Mouse (Mus musculus): ENCODE data around the gene Mdfic. TPM values are rescaled to one million over a fixed set of nuclear protein-coding genes. Genes with fewer than 3 reads are reported as not detected.

Gene Mdfic
- polyA plus RNA-seq, 1 experiment = 6.0 TPM

- WGBS = 76% methylated on average over 4 of the region's 4 CpGs
- Histone ChIP-seq H3K27me3 (ENCODE audit: control insufficient read depth, insufficient read depth, low read length) (no peaks in the 10 kb centered on the region), H3K36me3 (ENCODE audit: control insufficient read depth, insufficient read depth, low read length) (no peaks in the 10 kb centered on the region), H3K27ac (ENCODE audit: insufficient read depth, low read length) (peak overlapping the region; percentile 43; the same call in 1 of the 2 replicates), H3K4me3 (ENCODE audit: extremely low read depth, insufficient read depth, insufficient read length) (no peak overlapping the region), H3K4me1 (ENCODE audit: control insufficient read depth, insufficient read depth, insufficient read length) (peaks cover 16% of the 10 kb centered on the region)
- TF ChIP-seq POLR2A (IDR thresholded peaks at IDR 0.05; ENCODE audit: low read depth, low read length) = no peak
- no peak for TF ChIP-seq CTCF (IDR thresholded peaks at IDR 0.05; ENCODE audit: extremely low read depth, insufficient read depth, insufficient read length, insufficient replicate concordance)
- DNase-seq (ENCODE audit: low read depth in 1 of 2, low spot score in 2 of 2) = no peak
Observed at GRCm38 (mm10) chr6:15727681-15728410, 7.4 kb downstream of the Mdfic start.

DNA sequence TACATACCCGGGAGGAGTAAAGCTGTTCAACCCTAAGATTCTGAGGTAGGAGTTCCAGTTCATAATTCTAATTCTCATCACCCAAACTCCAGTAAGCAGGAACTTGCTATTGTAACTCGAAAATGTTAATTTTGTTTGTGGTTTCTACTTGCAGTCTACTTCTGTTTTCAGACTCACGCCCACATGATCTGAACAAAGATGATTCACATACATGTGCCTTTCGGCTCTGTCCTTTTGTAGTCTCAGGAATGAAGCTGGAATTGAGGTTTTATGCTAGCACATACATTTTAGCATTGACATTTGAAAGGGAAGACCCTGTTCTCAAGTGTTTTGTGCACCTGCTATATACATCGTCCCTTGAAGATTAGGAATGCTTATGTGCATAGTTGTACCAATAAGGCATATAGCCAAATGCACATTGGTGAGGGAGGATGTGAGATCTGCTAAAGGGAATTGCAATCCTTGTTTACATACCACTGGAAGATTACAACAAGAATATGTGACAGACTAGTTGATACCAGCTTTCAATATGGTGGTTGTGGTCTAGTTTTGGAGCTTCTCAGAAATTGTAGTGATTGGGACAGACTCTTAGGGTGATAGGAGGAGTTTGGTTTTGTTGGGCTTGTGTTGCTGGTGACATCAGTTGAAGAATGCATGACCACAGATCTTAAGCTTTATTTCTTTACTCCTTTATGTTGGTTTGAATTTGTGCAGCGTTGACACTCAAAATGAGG, 8.6 kb downstream of the Mdfic start:
- Histone ChIP-seq H3K36me3 (ENCODE audit: control insufficient read depth, insufficient read depth, low read length) (no peaks in the 10 kb centered on the region), H3K27ac (ENCODE audit: insufficient read depth, low read length) (peak overlapping the region; percentile 48; the same call in 1 of the 2 replicates), H3K27me3 (ENCODE audit: control insufficient read depth, insufficient read depth, low read length) (no peaks in the 10 kb centered on the region), H3K4me1 (ENCODE audit: control insufficient read depth, insufficient read depth, insufficient read length) (peaks cover 16% of the 10 kb centered on the region), H3K4me3 (ENCODE audit: extremely low read depth, insufficient read depth, insufficient read length) (no peak overlapping the region)
- WGBS = 29% methylated on average over 6 of the region's 6 CpGs
- no peak for DNase-seq (ENCODE audit: low read depth in 1 of 2, low spot score in 2 of 2)
- TF ChIP-seq CTCF (IDR thresholded peaks at IDR 0.05; ENCODE audit: extremely low read depth, insufficient read depth, insufficient read length, insufficient replicate concordance) = no peak
- no peak for TF ChIP-seq POLR2A (IDR thresholded peaks at IDR 0.05; ENCODE audit: low read depth, low read length)

DNA sequence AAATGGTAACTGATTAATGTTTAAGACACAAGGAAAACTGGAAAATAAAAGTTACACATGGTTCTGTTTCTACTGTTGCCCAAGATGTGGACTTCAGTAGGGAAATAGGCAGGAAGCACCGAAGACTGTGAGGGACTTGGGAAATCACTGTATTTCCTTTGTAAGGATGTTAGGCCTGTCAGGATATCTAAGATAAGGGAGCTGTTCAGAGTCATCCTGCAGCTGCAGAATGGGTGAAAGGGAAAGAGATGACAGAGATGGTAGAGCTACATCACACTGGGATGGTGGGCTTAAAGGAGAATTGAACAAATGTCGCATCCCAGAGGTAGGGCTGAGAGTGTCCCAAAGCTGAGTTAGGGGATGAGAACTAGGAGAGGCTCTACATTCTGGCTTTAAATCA, 9.8 kb downstream of the Mdfic start:
- no peak for DNase-seq (ENCODE audit: low read depth in 1 of 2, low spot score in 2 of 2)
- Histone ChIP-seq H3K4me3 (ENCODE audit: extremely low read depth, insufficient read depth, insufficient read length) (no peak overlapping the region), H3K4me1 (ENCODE audit: control insufficient read depth, insufficient read depth, insufficient read length) (peaks cover 16% of the 10 kb centered on the region), H3K36me3 (ENCODE audit: control insufficient read depth, insufficient read depth, low read length) (no peaks in the 10 kb centered on the region), H3K27me3 (ENCODE audit: control insufficient read depth, insufficient read depth, low read length) (no peaks in the 10 kb centered on the region), H3K27ac (ENCODE audit: insufficient read depth, low read length) (no peak overlapping the region)
- 73% methylated on average over 2 of the region's 2 CpGs for WGBS
- TF ChIP-seq POLR2A (IDR thresholded peaks at IDR 0.05; ENCODE audit: low read depth, low read length) (no peak), CTCF (IDR thresholded peaks at IDR 0.05; ENCODE audit: extremely low read depth, insufficient read depth, insufficient read length, insufficient replicate concordance) (no peak)

- H3K4me1 ChIP-seq (ENCODE audit: control insufficient read depth, insufficient read depth, insufficient read length) = peaks cover 16% of the 10 kb centered on the region
- H3K27me3 ChIP-seq (ENCODE audit: control insufficient read depth, insufficient read depth, low read length) = no peaks in the 10 kb centered on the region
- no peak overlapping the region for H3K4me3 ChIP-seq (ENCODE audit: extremely low read depth, insufficient read depth, insufficient read length)
- no peak for DNase-seq (ENCODE audit: low read depth in 1 of 2, low spot score in 2 of 2)
- no peaks in the 10 kb centered on the region for H3K36me3 ChIP-seq (ENCODE audit: control insufficient read depth, insufficient read depth, low read length)
- no peak overlapping the region for H3K27ac ChIP-seq (ENCODE audit: insufficient read depth, low read length)
- no peak for TF ChIP-seq CTCF (IDR thresholded peaks at IDR 0.05; ENCODE audit: extremely low read depth, insufficient read depth, insufficient read length, insufficient replicate concordance)
- no peak for TF ChIP-seq POLR2A (IDR thresholded peaks at IDR 0.05; ENCODE audit: low read depth, low read length)
- WGBS = 89% methylated on average over 4 of the region's 4 CpGs
Observed at GRCm38 (mm10) chr6:15730666-15731065, 10.2 kb downstream of the Mdfic start.

DNA sequence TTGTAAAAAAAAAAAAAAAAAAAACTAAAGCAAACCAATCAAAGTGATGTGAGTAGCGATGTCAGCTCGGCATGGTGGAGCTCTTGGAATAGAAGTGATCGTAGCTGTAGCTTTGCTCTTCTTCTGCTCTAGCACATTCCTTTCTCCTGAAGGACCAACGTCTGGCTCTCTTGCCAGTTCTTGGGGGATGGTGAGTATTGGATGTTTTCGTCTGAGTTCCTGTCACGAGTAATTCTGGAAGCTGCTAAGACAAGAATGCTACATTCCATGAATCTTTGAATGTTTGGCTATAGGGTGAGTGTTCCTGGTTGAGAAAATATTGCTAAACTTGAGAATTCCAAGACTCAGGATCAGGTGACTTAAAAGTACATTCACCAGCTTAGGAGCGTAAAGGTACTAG, 11.0 kb downstream of the Mdfic start:
- 90% methylated on average over 7 of the region's 7 CpGs for WGBS
- DNase-seq (ENCODE audit: low read depth in 1 of 2, low spot score in 2 of 2) = no peak

DNA sequence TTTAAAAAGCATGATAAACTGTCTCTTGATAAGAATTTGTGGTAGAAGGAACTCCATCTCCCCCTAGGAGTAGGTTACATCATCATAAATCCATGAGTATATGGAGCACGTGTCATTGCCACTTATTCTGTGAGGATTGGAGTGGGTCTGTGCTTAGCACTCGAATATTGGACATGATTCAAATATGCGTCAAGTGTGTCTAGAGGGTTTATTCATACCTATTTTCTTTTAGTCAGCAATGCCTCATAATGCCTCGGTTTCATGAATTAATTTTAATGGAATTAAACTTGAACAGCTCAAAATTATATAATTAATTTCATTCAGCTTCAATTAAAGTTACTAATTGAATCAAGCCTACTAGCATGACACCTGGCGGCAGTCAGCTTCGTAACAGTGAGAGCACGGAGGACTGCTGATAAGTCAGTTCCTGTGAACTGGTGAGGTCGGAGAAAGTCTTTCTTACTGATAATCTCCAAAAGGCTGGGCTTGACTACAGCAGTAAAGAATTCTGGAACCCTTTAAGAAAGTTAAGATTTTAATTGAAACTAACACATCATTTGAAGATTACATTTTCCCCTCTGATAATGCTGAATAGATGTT, 17.0 kb downstream of the Mdfic start:
- no peaks in the 10 kb centered on the region for H3K27me3 ChIP-seq (ENCODE audit: control insufficient read depth, insufficient read depth, low read length)
- 82% methylated on average over 8 of the region's 8 CpGs for WGBS
- H3K27ac ChIP-seq (ENCODE audit: insufficient read depth, low read length) = no peak overlapping the region
- H3K4me1 ChIP-seq (ENCODE audit: control insufficient read depth, insufficient read depth, insufficient read length) = no peaks in the 10 kb centered on the region; the same call in 1 of the 2 replicates
- no peaks in the 10 kb centered on the region for H3K36me3 ChIP-seq (ENCODE audit: control insufficient read depth, insufficient read depth, low read length)
- H3K4me3 ChIP-seq (ENCODE audit: extremely low read depth, insufficient read depth, insufficient read length) = no peak overlapping the region
- no peak for DNase-seq (ENCODE audit: low read depth in 1 of 2, low spot score in 2 of 2)
- TF ChIP-seq CTCF (IDR thresholded peaks at IDR 0.05; ENCODE audit: extremely low read depth, insufficient read depth, insufficient read length, insufficient replicate concordance) (no peak), POLR2A (IDR thresholded peaks at IDR 0.05; ENCODE audit: low read depth, low read length) (no peak)

More for the DNA sequence above, 11.0 kb downstream of the Mdfic start:
- Histone ChIP-seq H3K4me3 (ENCODE audit: extremely low read depth, insufficient read depth, insufficient read length) (no peak overlapping the region), H3K27me3 (ENCODE audit: control insufficient read depth, insufficient read depth, low read length) (no peaks in the 10 kb centered on the region), H3K27ac (ENCODE audit: insufficient read depth, low read length) (no peak overlapping the region), H3K4me1 (ENCODE audit: control insufficient read depth, insufficient read depth, insufficient read length) (peaks cover 16% of the 10 kb centered on the region), H3K36me3 (ENCODE audit: control insufficient read depth, insufficient read depth, low read length) (no peaks in the 10 kb centered on the region)
- TF ChIP-seq CTCF (IDR thresholded peaks at IDR 0.05; ENCODE audit: extremely low read depth, insufficient read depth, insufficient read length, insufficient replicate concordance) = no peak
- TF ChIP-seq POLR2A (IDR thresholded peaks at IDR 0.05; ENCODE audit: low read depth, low read length) = no peak
